ENCODE assay signal across 17 mouse cellular contexts in the genomic region with DNA sequence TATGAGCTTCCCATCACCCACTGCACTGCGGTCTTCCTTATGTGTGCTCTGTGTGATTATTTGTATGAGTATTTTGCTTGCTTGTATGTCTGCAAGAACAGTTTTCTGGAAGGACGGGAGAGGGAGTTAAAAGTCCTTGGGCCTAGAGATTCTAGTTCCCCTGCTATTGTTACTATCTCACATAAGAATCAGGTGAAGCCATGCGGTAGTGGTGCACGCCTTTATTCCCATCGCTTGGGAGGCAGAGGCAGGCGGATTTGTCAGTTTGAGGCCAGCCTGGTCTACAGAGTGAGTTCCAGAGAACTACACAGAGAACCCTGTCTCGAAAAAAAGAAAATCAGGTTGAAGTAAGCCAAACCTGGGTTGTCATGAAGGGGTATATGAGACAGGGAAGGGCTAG. TPM values are rescaled to one million over a fixed set of nuclear protein-coding genes. Genes with fewer than 3 reads are reported as not detected.
"Had no signal": no experiment of that assay in that cellular context is flagged by ENCODE, and none has a peak within 500 bp of the region (broad histone marks: within the 10 kb centered on the region; RNA-seq: fewer than 3 reads in every experiment).

No protein-coding gene starts in this region.

- H3K9me3 ChIP-seq: midbrain, embryonic 12.5 days; midbrain, embryonic 15.5 days; neural tube, embryonic 13.5 days had no signal

- ATAC-seq: midbrain, embryonic 15.5 days had no signal

- H3K4me3 ChIP-seq: midbrain, embryonic 12.5 days; midbrain, embryonic 15.5 days; myocyte; neural tube, embryonic 13.5 days had no signal

- DNase-seq: kidney, adult 11 months; kidney, adult 8-10 months; kidney, postnatal 14 days; kidney, postnatal 4 days; left cerebral cortex, postnatal 4 days; lung, adult 18-20 months; lung, postnatal 14 days; lung, postnatal 4 days; retina, postnatal 1 day; thymus, adult 18-20 months; thymus, postnatal 36 days had no signal

- H3K27me3 ChIP-seq: midbrain, embryonic 12.5 days; midbrain, embryonic 15.5 days; neural tube, embryonic 13.5 days had no signal

- H3K9ac ChIP-seq: liver, embryonic 14.5 days; midbrain, embryonic 12.5 days; midbrain, embryonic 15.5 days; neural tube, embryonic 13.5 days had no signal

- H3K4me2 ChIP-seq: midbrain, embryonic 12.5 days; midbrain, embryonic 15.5 days; neural tube, embryonic 13.5 days had no signal

- H3K27ac ChIP-seq: liver, embryonic 14.5 days; midbrain, embryonic 12.5 days; midbrain, embryonic 15.5 days; neural tube, embryonic 13.5 days had no signal

RNA-seq across cellular contexts. Expression of a gene that starts 24.2 kb away (rescaled TPM):
- total RNA-seq: monocyte, adult 5-6 weeks had no signal
